Mouse (Mus musculus) hematopoietic stem cell, adult 5-6 weeks (primary cell): ENCODE measurements around the gene Kcnip1. TPM values are rescaled to one million over a fixed set of nuclear protein-coding genes. Genes with fewer than 3 reads are reported as not detected.
A peak's percentile ranks its signal among the peaks of the same experiment; 100 is the strongest.

Experiments used
- ATAC-seq, 2 experiments: fragments of 125-278 bp in 1 of 2; replicated peaks in 1 of 2; 2 replicates each; pipeline ENCODE4 v1.8.0; 2016 to 2017; ENCODE audit warnings: inconsistent platforms in 2 of 2, mild to moderate bottlenecking in 2 of 2, moderate number of reproducible peaks in 2 of 2, low read depth in 1 of 2, moderate TSS enrichment in 1 of 2; ENCODE audit not compliant: low FRiP score in 2 of 2, poor library complexity in 2 of 2, severe bottlenecking in 2 of 2, insufficient read depth in 1 of 2, low TSS enrichment in 1 of 2
- total RNA-seq: library from RNA; stranded (forward); fragments of 172-1452, 232-1000 nt; gene quantifications from 2 replicates; pipeline ENCODE4 v1.2.3, GENCODE M21; 2017

Kcnip1 gene
- total RNA-seq: not detected in 2 replicates

GRCm38 (mm10) chr11:33992938-33993337, at the start of gene Kcnip1:
Gene Kcnip1, minus strand, starts transcription at chr11:33993152.
- no peak for ATAC-seq

GRCm38 (mm10) chr11:34040061-34040460, 47.1 kb upstream of the Kcnip1 start:
- no peak for ATAC-seq

GRCm38 (mm10) chr11:34035909-34036658, 43.1 kb upstream of the Kcnip1 start:
- ATAC-seq: no peak; a peak in 1 of 4 replicates

- no peak for ATAC-seq
Observed at GRCm38 (mm10) chr11:34034794-34035193, 41.8 kb upstream of the Kcnip1 start.

GRCm38 (mm10) chr11:34034008-34034505, 41.1 kb upstream of the Kcnip1 start:
- ATAC-seq: peak; percentile 63 to 67

- peak; percentile 75 to 81 for ATAC-seq
Observed at GRCm38 (mm10) chr11:34031015-34031805, 38.3 kb upstream of the Kcnip1 start.

GRCm38 (mm10) chr11:34029658-34030057, 36.7 kb upstream of the Kcnip1 start:
- ATAC-seq: no peak

- no peak; a peak in 1 of 4 replicates for ATAC-seq
Observed at GRCm38 (mm10) chr11:34025091-34025490, 32.1 kb upstream of the Kcnip1 start.

GRCm38 (mm10) chr11:34012007-34012652, 19.2 kb upstream of the Kcnip1 start:
- no peak for ATAC-seq

- peak; percentile 60 to 63 for ATAC-seq
Observed at GRCm38 (mm10) chr11:34010859-34011172, 17.9 kb upstream of the Kcnip1 start.

GRCm38 (mm10) chr11:34010133-34010858, 17.3 kb upstream of the Kcnip1 start:
- peak; percentile 6 to 41; a peak in 3 of 4 replicates for ATAC-seq

- peak in 1 of 2 experiments; percentile 23; a peak in 1 of 4 replicates for ATAC-seq
Observed at GRCm38 (mm10) chr11:34009316-34010087, 16.6 kb upstream of the Kcnip1 start.

- peak; percentile 42 to 63; a peak in 3 of 4 replicates for ATAC-seq
Observed at GRCm38 (mm10) chr11:34008702-34009101, 15.8 kb upstream of the Kcnip1 start.

- peak; percentile 66 to 69 for ATAC-seq
Observed at GRCm38 (mm10) chr11:34008214-34008613, 15.3 kb upstream of the Kcnip1 start.

- no peak for ATAC-seq
Observed at GRCm38 (mm10) chr11:34007616-34008015, 14.7 kb upstream of the Kcnip1 start.

- ATAC-seq: no peak
Observed at GRCm38 (mm10) chr11:34002593-34002965, 9.6 kb upstream of the Kcnip1 start.
